Mouse (Mus musculus) forebrain, postnatal 0 days (tissue): ENCODE measurements around the gene Rad51b. TPM values are rescaled to one million over a fixed set of nuclear protein-coding genes. Genes with fewer than 3 reads are reported as not detected.

Experiments used
- ATAC-seq: fragments of 200-750 bp; cut with Nextera tagmentation; 2 replicates; pipeline ENCODE4 v1.8.0; 2017; ENCODE audit warnings: mild to moderate bottlenecking, moderate library complexity
- DNase-seq: peaks from one replicate; pipeline ENCODE4 v3.0.0-alpha.2; 2015
- H3K27ac ChIP-seq: fragments of 300-500 bp; sonication (generic); 2 replicates; pipeline ENCODE4 v1.5.1; 2014; ENCODE audit warnings: low read depth, mild to moderate bottlenecking, antibody characterized with exemption, low read length, moderate library complexity, mixed read lengths
- H3K27me3 ChIP-seq: fragments of 300-500 bp; sonication (generic); 2 replicates; pipeline ENCODE4 v1.6.1; 2014; ENCODE audit warnings: mild to moderate bottlenecking, low read length, mixed read lengths; ENCODE audit not compliant: insufficient read depth
- H3K36me3 ChIP-seq: fragments of 300-500 bp; sonication (generic); 2 replicates; pipeline ENCODE4 v1.6.1; 2014; ENCODE audit warnings: mild to moderate bottlenecking, moderate library complexity; ENCODE audit not compliant: insufficient read depth
- H3K4me1 ChIP-seq: fragments of 300-500 bp; sonication (generic); 2 replicates; pipeline ENCODE4 v1.6.1; 2014; ENCODE audit warnings: antibody characterized with exemption; ENCODE audit not compliant: insufficient read depth
- H3K4me2 ChIP-seq: fragments of 300-500 bp; sonication (generic); 2 replicates; pipeline ENCODE4 v1.6.1; 2014; ENCODE audit warnings: low read depth, mild to moderate bottlenecking, moderate library complexity
- H3K4me3 ChIP-seq: fragments of 300-500 bp; sonication (generic); 2 replicates; pipeline ENCODE4 v1.5.1; 2014; ENCODE audit warnings: low read depth, low read length, mixed read lengths
- H3K9ac ChIP-seq: fragments of 300-500 bp; sonication (generic); 2 replicates; pipeline ENCODE4 v1.6.1; 2014; ENCODE audit warnings: mild to moderate bottlenecking
- H3K9me3 ChIP-seq: fragments of 300-500 bp; sonication (generic); 2 replicates; pipeline ENCODE4 v1.6.1; 2016; ENCODE audit warnings: low read length
- CTCF ChIP-seq: sonication (generic); IDR thresholded peaks from 2 replicates; pipeline ENCODE4 v1.5.1; 2016; ENCODE audit warnings: antibody characterized with exemption, control low read depth, low read depth
- WGBS: fragments of 180-500 bp; shearing (Covaris S2); extraction: QIAGEN DNeasy Blood & Tissue Kit; methylation state at CpG from one replicate; pipeline ENCODE4 v1.1.7; 2014; 5-methylcytosine and 5-hydroxymethylcytosine counted together
- polyA plus RNA-seq: library from polyadenylated mRNA; unstranded; fragments of >200 nt; fragmentation: Nextera tagmentation; extraction: Ambion mirVana; gene quantifications from 2 replicates; pipeline ENCODE4 v1.2.1, GENCODE M21; 2015
- total RNA-seq: library from RNA; depleted of rRNA; stranded (reverse); fragments of >200 nt; gene quantifications from 2 replicates; pipeline ENCODE4 v1.2.3, GENCODE M21; 2014

Gene Rad51b
- total and polyA plus RNA-seq, 2 experiments from 2014 or later, result 0.62 to 1.1 TPM

GRCm38 (mm10) chr12:79387886-79388285 is 90.8 kb downstream of the Rad51b start:
- H3K27me3 ChIP-seq, result no peaks in the 10 kb centered on the region
- no peak for ATAC-seq
- H3K4me2 ChIP-seq, result no peak overlapping the region
- H3K9ac ChIP-seq, result no peak overlapping the region
- no peak overlapping the region for H3K27ac ChIP-seq
- no peak for DNase-seq
- H3K9me3 ChIP-seq, result no peaks in the 10 kb centered on the region
- 91% methylated on average over 6 of the region's 6 CpGs for WGBS
- no peak overlapping the region for H3K4me3 ChIP-seq
- TF ChIP-seq CTCF, result no peak
- no peaks in the 10 kb centered on the region for H3K36me3 ChIP-seq
- no peaks in the 10 kb centered on the region for H3K4me1 ChIP-seq

DNA sequence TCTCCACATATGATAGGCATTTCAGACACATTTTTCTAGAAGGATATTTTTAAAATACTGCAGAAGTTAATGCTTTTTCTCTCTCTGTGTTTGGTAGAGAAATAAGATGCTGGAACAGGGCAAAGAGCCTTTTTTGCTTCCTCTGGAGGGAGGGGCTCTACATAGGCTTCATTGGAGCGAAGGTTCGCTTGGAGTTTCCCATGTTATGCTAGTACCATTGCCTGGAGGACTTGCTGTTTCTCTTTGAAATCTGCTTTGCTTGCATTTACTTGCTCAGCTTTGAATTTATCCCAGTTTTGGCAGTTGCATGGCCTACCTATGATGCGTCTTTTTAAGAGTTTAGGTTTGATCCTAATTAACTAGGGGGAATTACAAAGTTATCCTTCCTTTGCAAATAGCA is 92.2 kb downstream of the Rad51b start:
- Histone ChIP-seq H3K4me3 (no peak overlapping the region), H3K4me2 (no peak overlapping the region), H3K4me1 (no peaks in the 10 kb centered on the region), H3K27ac (no peak overlapping the region), H3K36me3 (no peaks in the 10 kb centered on the region), H3K9me3 (no peaks in the 10 kb centered on the region), H3K9ac (no peak overlapping the region), H3K27me3 (no peaks in the 10 kb centered on the region)
- 83% methylated on average over 3 of the region's 3 CpGs for WGBS
- TF ChIP-seq CTCF, result no peak
- ATAC-seq, result no peak
- no peak for DNase-seq

GRCm38 (mm10) chr12:79389971-79390370 is 92.9 kb downstream of the Rad51b start:
- no peak for TF ChIP-seq CTCF
- peak; percentile 46 for DNase-seq
- no peaks in the 10 kb centered on the region for H3K36me3 ChIP-seq
- no peaks in the 10 kb centered on the region for H3K4me1 ChIP-seq
- H3K4me3 ChIP-seq, result no peak overlapping the region
- H3K4me2 ChIP-seq, result no peak overlapping the region
- peak; percentile 72 for ATAC-seq
- H3K27ac ChIP-seq, result no peak overlapping the region
- H3K9ac ChIP-seq, result no peak overlapping the region
- no peaks in the 10 kb centered on the region for H3K9me3 ChIP-seq
- H3K27me3 ChIP-seq, result no peaks in the 10 kb centered on the region

DNA sequence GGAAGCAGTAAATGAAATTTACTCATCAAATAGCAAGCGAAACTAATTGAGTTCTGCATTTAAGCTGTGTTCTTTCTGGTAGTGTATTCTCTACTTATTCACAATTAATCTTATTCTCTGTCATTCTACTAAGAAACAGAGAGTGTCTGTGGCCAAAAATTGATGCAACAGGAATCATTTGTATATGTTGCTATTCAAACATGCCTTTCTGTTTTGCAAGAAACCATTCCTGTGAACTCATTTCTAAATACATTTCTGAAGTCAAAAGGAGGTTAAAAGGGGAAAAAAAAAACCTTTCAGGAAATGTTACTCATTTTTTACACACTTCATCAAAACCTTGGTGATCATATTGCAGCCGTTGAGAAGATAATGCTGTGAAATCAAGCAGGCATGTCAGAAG is 96.6 kb downstream of the Rad51b start:
- H3K9ac ChIP-seq, result no peak overlapping the region
- H3K36me3 ChIP-seq, result no peaks in the 10 kb centered on the region
- H3K9me3 ChIP-seq, result no peaks in the 10 kb centered on the region
- no peaks in the 10 kb centered on the region for H3K4me1 ChIP-seq
- DNase-seq (no peak), ATAC-seq (no peak)
- no peak overlapping the region for H3K4me2 ChIP-seq
- TF ChIP-seq CTCF, result no peak
- WGBS, result 82% methylated on average over 2 of the region's 2 CpGs
- H3K27me3 ChIP-seq, result no peaks in the 10 kb centered on the region
- H3K27ac ChIP-seq, result no peak overlapping the region
- H3K4me3 ChIP-seq, result no peak overlapping the region

- Histone ChIP-seq H3K9ac (no peak overlapping the region), H3K9me3 (no peaks in the 10 kb centered on the region), H3K4me1 (no peaks in the 10 kb centered on the region), H3K27ac (no peak overlapping the region), H3K4me2 (no peak overlapping the region), H3K36me3 (no peaks in the 10 kb centered on the region), H3K4me3 (no peak overlapping the region), H3K27me3 (no peaks in the 10 kb centered on the region)
- 81% methylated on average over 3 of the region's 3 CpGs for WGBS
- no peak for DNase-seq
- ATAC-seq, result no peak
- no peak for TF ChIP-seq CTCF
These were observed 106.9 kb downstream of the Rad51b start for GRCm38 (mm10) chr12:79403992-79404391.

DNA sequence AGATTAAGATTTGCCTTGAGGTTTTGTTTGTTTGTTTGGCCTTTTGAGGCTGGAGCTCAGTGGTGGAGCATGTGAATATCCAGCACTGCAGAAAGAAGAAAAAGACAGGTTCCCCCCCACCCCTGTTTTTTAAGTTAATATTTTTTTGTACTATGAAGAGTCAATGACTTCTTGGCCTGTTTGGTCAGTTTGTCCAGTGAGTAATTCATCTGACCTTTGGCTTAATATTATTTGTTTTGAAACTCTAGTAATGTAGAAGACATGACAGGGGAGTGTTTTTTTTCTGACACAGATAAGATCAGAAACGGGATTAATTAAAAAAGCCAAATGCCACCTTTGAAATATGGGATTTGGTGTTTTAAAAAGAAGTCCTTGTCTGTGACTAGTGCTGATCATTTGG is 107.4 kb downstream of the Rad51b start:
- Histone ChIP-seq H3K9me3 (no peaks in the 10 kb centered on the region), H3K4me1 (no peaks in the 10 kb centered on the region), H3K27ac (no peak overlapping the region), H3K4me3 (no peak overlapping the region), H3K4me2 (no peak overlapping the region), H3K9ac (no peak overlapping the region), H3K27me3 (no peaks in the 10 kb centered on the region), H3K36me3 (no peaks in the 10 kb centered on the region)
- no peak for ATAC-seq
- DNase-seq, result no peak
- no peak for TF ChIP-seq CTCF
- WGBS, result 89% methylated on average over 1 of the region's 1 CpGs

DNA sequence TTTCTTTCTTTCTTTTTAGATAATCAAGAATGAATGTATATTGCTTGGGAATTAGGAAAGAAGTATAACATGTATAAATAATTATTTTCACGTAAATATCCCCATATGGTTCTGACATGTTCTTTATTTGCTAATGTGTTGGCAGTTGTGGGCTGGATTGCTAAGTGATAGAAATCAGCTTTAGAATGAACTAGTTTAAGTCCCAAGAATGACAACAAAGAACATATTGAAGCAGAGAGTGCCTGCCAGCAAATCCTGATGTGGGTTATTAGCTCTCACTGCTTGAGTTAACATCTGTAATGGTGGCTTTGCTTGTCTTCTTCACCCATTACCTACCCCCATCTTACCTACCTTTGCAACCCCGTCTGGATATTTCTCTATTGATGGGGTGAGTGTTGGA is 111.6 kb downstream of the Rad51b start:
- ATAC-seq, result no peak
- no peaks in the 10 kb centered on the region for H3K27me3 ChIP-seq
- no peak overlapping the region for H3K4me2 ChIP-seq
- no peak overlapping the region for H3K4me3 ChIP-seq
- H3K9ac ChIP-seq, result no peak overlapping the region
- TF ChIP-seq CTCF, result no peak
- H3K36me3 ChIP-seq, result no peaks in the 10 kb centered on the region
- 63% methylated on average over 2 of the region's 2 CpGs for WGBS
- H3K4me1 ChIP-seq, result no peaks in the 10 kb centered on the region
- no peaks in the 10 kb centered on the region for H3K9me3 ChIP-seq
- no peak overlapping the region for H3K27ac ChIP-seq
- DNase-seq, result no peak
